Mouse (Mus musculus) limb, embryonic 15.5 days (tissue): ENCODE measurements around the gene Snx3. TPM values are rescaled to one million over a fixed set of nuclear protein-coding genes. Genes with fewer than 3 reads are reported as not detected.
A peak's percentile ranks its signal among the peaks of the same experiment; 100 is the strongest.

Experiments used
- ATAC-seq: fragments of 200-750 bp; cut with Nextera tagmentation; 2 replicates; pipeline ENCODE4 v1.8.0; 2017; ENCODE audit warnings: low read depth, moderate TSS enrichment; ENCODE audit not compliant: insufficient number of reproducible peaks, low FRiP score, low TSS enrichment
- H3K27ac ChIP-seq: fragments of 300-500 bp; sonication (generic); 2 replicates; pipeline ENCODE4 v1.5.1; 2015; ENCODE audit warnings: moderate library complexity, mild to moderate bottlenecking, inconsistent platforms
- H3K27me3 ChIP-seq: fragments of 300-500 bp; sonication (generic); 2 replicates; pipeline ENCODE4 v1.6.1; 2015; ENCODE audit warnings: inconsistent platforms
- H3K36me3 ChIP-seq: fragments of 300-500 bp; sonication (generic); 2 replicates; pipeline ENCODE4 v1.6.1; 2015; ENCODE audit warnings: inconsistent platforms
- H3K4me1 ChIP-seq: fragments of 300-500 bp; sonication (generic); 2 replicates; pipeline ENCODE4 v1.6.1; 2015; ENCODE audit warnings: inconsistent platforms
- H3K4me2 ChIP-seq: fragments of 300-500 bp; sonication (generic); 2 replicates; pipeline ENCODE4 v1.6.1; 2015; ENCODE audit warnings: mild to moderate bottlenecking, inconsistent platforms
- H3K4me3 ChIP-seq: fragments of 300-500 bp; sonication (generic); 2 replicates; pipeline ENCODE4 v1.5.1; 2015; ENCODE audit warnings: mild to moderate bottlenecking, inconsistent platforms
- H3K9ac ChIP-seq: fragments of 300-500 bp; sonication (generic); 2 replicates; pipeline ENCODE4 v1.6.1; 2015; ENCODE audit warnings: inconsistent platforms
- H3K9me3 ChIP-seq: fragments of 300-500 bp; sonication (generic); 2 replicates; pipeline ENCODE4 v1.6.1; 2016; ENCODE audit warnings: inconsistent platforms
- WGBS: fragments of 180-500 bp; shearing (Covaris S2); methylation state at CpG from one replicate; pipeline ENCODE4 v1.1.7; 2015; 5-methylcytosine and 5-hydroxymethylcytosine counted together
- polyA plus RNA-seq: library from polyadenylated mRNA; unstranded; fragments of >200 nt; fragmentation: Nextera tagmentation; extraction: Ambion mirVana; gene quantifications from 2 replicates; pipeline ENCODE4 v1.2.1, GENCODE M21; 2015

The Snx3 gene
- polyA plus RNA-seq, 1 experiment from 2014 or later = 331 TPM

DNA sequence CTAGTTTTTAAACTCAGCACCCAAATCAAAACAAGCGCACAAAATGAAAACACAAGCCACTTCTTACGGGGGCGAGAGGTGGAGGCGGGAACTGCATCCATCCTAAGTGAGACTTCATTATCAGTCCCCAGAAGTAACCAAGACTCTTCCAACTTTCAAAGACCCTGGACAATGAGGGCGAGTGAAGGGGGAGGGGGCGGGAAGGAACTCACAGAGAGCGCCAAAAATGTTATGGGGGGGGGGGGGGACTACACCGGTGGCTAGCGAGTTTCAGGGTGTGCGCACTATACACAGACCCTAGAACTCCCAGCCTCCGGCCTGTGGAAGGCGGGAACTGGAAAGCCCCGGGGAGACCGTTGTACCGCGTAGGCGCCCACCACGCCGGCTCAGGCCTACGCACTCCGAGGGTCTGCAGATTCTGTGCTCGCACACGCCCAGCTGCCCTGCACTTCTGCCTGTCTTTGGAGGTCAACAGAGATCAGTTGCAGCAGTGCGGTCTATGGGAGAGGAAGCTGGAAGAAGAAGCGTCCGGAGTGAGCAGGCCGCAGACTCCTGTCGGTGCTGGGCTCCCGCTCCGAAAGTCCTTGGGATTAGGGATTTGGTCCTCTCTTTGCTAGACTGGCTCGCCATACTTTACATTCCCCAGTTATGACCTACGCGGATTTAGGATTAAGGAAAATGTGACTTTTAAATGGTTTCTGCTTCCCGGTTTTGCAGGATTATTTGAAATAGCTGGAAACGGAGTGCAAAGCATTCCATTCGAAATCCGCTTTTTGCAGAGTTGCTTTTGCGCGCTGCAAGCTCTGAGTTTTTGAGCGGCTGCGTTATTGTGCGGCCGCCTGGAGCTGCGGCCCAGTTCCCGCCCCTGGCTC lies 80.1 kb downstream of the Snx3 start:
- Histone ChIP-seq H3K4me3 (peak overlapping the region; percentile 29), H3K4me2 (0 out of 2 replicates have a peak overlapping the region, but pooled peaks have one; percentile 22), H3K36me3 (no peaks in the 10 kb centered on the region), H3K27me3 (peaks cover 97% of the 10 kb centered on the region), H3K4me1 (peaks cover 46% of the 10 kb centered on the region), H3K9me3 (no peaks in the 10 kb centered on the region), H3K9ac (no peak overlapping the region), H3K27ac (no peak overlapping the region)
- no peak for ATAC-seq
- 2% methylated on average over 45 of the region's 45 CpGs for WGBS

DNA sequence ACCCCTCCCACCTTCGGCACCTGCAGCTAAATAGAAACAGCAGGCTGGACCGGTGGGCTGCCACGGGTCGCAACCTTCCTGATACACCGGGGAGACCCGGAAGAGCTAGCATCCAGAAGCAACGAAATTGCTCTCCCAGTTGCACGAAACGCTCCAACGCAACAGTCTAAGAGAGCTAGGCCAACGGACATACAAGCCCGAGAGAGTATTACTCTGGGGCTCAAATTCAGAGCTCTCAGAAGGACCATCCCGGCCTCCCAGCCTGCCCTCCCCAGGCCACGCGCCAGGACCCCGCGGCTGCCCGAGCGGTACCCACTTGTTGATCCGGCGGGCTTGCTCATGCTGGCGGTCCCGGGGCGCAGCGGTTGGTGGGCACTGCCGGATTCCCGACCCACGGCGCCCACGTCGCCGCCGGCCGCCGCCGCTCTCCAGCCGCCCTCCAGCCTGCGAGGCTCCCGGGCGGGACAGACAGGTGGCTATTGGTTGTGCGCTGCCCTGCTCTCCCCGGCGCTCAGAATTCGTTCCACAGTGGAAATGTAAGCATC lies 80.8 kb downstream of the Snx3 start:
- H3K36me3 ChIP-seq = no peaks in the 10 kb centered on the region
- H3K4me1 ChIP-seq = peaks cover 46% of the 10 kb centered on the region
- peak overlapping the region; percentile 47 for H3K4me2 ChIP-seq
- H3K9ac ChIP-seq = no peak overlapping the region
- under 1% methylated on average over 44 of the region's 44 CpGs for WGBS
- no peak for ATAC-seq
- peak overlapping the region; percentile 29 for H3K4me3 ChIP-seq
- peaks cover 96% of the 10 kb centered on the region for H3K27me3 ChIP-seq
- H3K9me3 ChIP-seq = no peaks in the 10 kb centered on the region
- H3K27ac ChIP-seq = no peak overlapping the region

- WGBS = under 1% methylated on average over 43 of the region's 43 CpGs
- peaks cover 94% of the 10 kb centered on the region for H3K27me3 ChIP-seq
- no peak within 1 kb of the TSS for H3K27ac ChIP-seq
- no peak within 1 kb of the TSS for H3K9ac ChIP-seq
- H3K36me3 ChIP-seq = no peaks in the 10 kb centered on the region
- H3K4me2 ChIP-seq = peak within 1 kb of the TSS; percentile 47
- no peak for ATAC-seq
- H3K9me3 ChIP-seq = no peaks in the 10 kb centered on the region
- peak within 1 kb of the TSS; percentile 29 for H3K4me3 ChIP-seq
- H3K4me1 ChIP-seq = peaks cover 46% of the 10 kb centered on the region
Observed at GRCm38 (mm10) chr10:42583157-42583872, 81.5 kb downstream of the Snx3 start, which contains the start of the genes Nr2e1 and Ostm1. TSS of gene Nr2e1 (minus strand) at chr10:42583632. TSS of gene Ostm1 (plus strand) at chr10:42583822.

DNA sequence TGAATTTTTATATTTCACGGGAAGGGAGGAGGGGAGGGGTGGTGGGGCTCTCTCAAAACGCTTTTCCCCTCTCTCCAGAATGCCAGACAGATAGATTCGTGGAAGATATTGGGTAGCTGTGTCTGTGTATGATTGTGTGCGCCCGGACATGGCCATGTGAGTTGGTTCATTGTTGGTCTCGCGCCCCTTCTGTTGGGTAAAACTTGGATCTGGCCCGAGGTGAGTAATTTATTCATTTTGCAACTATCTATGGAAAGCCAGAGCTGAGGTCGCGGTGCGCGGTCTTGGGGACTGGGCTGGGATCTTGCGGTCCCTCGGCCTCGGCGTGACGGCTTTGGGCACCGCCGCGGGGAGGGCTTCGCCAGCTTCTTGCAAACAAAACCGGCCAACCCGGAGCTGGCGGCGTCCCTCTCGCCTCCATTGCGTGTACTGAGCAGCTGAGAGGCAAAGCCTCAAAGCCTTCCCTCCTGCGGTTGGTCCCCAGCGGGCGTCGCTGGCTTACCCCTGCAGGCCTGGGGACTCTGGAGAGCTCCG lies 82.1 kb downstream of the Snx3 start:
- H3K9me3 ChIP-seq = no peaks in the 10 kb centered on the region
- H3K27ac ChIP-seq = no peak overlapping the region
- H3K4me1 ChIP-seq = peaks cover 46% of the 10 kb centered on the region
- no peak for ATAC-seq
- 1% methylated on average over 32 of the region's 32 CpGs for WGBS
- H3K9ac ChIP-seq = no peak overlapping the region
- H3K4me2 ChIP-seq = peak overlapping the region; percentile 47
- H3K4me3 ChIP-seq = peak overlapping the region; percentile 29
- H3K36me3 ChIP-seq = no peaks in the 10 kb centered on the region
- peaks cover 94% of the 10 kb centered on the region for H3K27me3 ChIP-seq

DNA sequence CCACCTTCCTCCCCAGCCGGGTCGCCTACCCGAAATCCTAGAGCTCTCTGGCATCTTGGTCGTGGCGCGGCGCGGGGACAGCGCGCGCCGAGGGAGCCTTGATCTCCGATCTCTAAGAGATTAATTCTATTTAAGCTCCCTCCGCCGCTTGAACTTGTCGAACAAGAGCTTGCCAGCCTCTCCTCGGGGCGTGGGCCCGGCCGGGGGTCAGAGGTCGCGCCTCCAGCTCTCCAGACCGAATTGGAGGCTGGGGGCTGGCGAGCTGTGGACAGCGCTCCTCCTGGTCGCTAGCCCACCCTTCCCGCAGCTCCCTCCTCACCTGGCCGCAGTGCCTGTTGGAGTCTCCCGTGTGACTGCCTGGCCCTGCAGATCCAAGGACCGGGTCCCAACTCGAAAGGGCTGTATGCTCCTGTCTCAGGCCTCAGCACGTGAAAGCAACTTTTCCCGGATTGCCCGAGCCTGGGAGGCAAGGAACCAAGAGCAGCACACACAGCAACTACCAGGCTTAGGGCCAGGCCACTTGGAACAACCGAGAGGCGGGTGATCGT lies 82.7 kb downstream of the Snx3 start:
- WGBS = 1% methylated on average over 37 of the region's 37 CpGs
- Histone ChIP-seq H3K9me3 (no peaks in the 10 kb centered on the region), H3K36me3 (no peaks in the 10 kb centered on the region), H3K27ac (no peak overlapping the region), H3K4me2 (peak overlapping the region; percentile 47), H3K4me3 (peak overlapping the region; percentile 29), H3K4me1 (peaks cover 43% of the 10 kb centered on the region), H3K27me3 (peaks cover 94% of the 10 kb centered on the region), H3K9ac (no peak overlapping the region)
- ATAC-seq = no peak

Other genes with a start within 250 kb of the Snx3 start
- 9.0 and 10.2 TPM in 2 replicates for gene Foxo3, start 225.3 kb upstream of the Snx3 start, polyA plus RNA-seq
- 5.9 and 6.5 TPM in 2 replicates for gene Afg1l, start 23.5 kb upstream of the Snx3 start, polyA plus RNA-seq
- gene Nr2e1, start 81.6 kb downstream of the Snx3 start, polyA plus RNA-seq = not detected in 2 replicates
- 13.0 and 13.5 TPM in 2 replicates for gene Ostm1, start 81.8 kb downstream of the Snx3 start, polyA plus RNA-seq